Mouse (Mus musculus) bone marrow macrophage, adult 2 months (primary cell): ENCODE data around the gene Nbea.

Experiments
- CTCF ChIP-seq: IDR thresholded peaks from 2 replicates; pipeline ENCODE4 v1.5.1; 2012; ENCODE audit warnings: low read depth, mild to moderate bottlenecking, low read length, moderate library complexity
- POLR2A ChIP-seq: IDR thresholded peaks from 2 replicates; pipeline ENCODE4 v1.6.1; 2012; ENCODE audit warnings: mild to moderate bottlenecking, low read depth, low read length, borderline replicate concordance

DNA sequence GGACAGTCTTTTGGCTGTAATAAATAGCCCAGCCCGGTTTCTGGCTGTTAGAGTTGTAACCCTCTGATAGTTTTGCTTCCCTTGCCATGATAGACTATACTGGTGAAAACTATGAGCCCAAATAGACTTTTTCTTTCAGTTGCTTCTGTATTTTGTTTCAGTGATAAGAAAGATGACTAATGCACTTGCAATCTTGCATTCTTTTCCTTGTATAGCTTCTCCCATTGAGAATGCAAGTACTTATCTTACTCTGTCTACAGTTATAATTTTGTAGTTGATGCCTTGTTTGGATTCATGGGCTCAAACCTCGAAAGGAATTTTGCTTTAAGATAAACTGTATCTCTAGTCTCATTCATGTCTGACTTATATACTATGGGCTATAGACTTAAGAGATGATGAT is 32.5 kb upstream of the Nbea start:
- TF ChIP-seq POLR2A (no peak), CTCF (no peak)
